Mouse (Mus musculus): ENCODE data around the gene Ncdn. TPM values are rescaled to one million over a fixed set of nuclear protein-coding genes. Genes with fewer than 3 reads are reported as not detected.
A peak's percentile ranks its signal among the peaks of the same experiment; 100 is the strongest.

The Ncdn gene
- polyA plus RNA-seq, 1 experiment from 2014 or later: 34.6 TPM

- 2% methylated on average over 32 of the region's 32 CpGs for WGBS
- Histone ChIP-seq H3K9ac (0 out of 2 replicates have a peak within 1 kb of the TSS, but pooled peaks have one; percentile 25), H3K36me3 (no peaks in the 10 kb centered on the region), H3K27ac (no peak within 1 kb of the TSS), H3K9me3 (no peaks in the 10 kb centered on the region), H3K4me3 (peak within 1 kb of the TSS; percentile 38), H3K27me3 (peaks cover 90% of the 10 kb centered on the region), H3K4me1 (peaks cover 24% of the 10 kb centered on the region), H3K4me2 (replicated peaks) (peak within 1 kb of the TSS; percentile 56)
- ATAC-seq (ENCODE audit: low FRiP score, low read depth): 0 out of 2 replicates have a peak, but pooled peaks have one; percentile 7
These were observed 17.2 kb downstream of the Ncdn start, which contains the start of gene Tfap2e for GRCm38 (mm10) chr4:126736001-126736414. Tfap2e (minus strand) TSS chr4:126736240.

GRCm38 (mm10) chr4:126735382-126736000 lies 17.7 kb downstream of the Ncdn start:
- peaks cover 95% of the 10 kb centered on the region for H3K27me3 ChIP-seq
- H3K4me1 ChIP-seq: peaks cover 24% of the 10 kb centered on the region
- H3K9ac ChIP-seq: 0 out of 2 replicates have a peak overlapping the region, but pooled peaks have one; percentile 25
- peak overlapping the region; percentile 38 for H3K4me3 ChIP-seq
- 2% methylated on average over 56 of the region's 62 CpGs for WGBS
- peak overlapping the region; percentile 56 for H3K4me2 ChIP-seq (replicated peaks)
- H3K9me3 ChIP-seq: no peaks in the 10 kb centered on the region
- ATAC-seq (ENCODE audit: low FRiP score, low read depth): no peak
- H3K27ac ChIP-seq: no peak overlapping the region
- no peaks in the 10 kb centered on the region for H3K36me3 ChIP-seq

GRCm38 (mm10) chr4:126734700-126735381 lies 18.4 kb downstream of the Ncdn start:
- peaks cover 24% of the 10 kb centered on the region for H3K4me1 ChIP-seq
- peaks cover 99% of the 10 kb centered on the region for H3K27me3 ChIP-seq
- H3K9me3 ChIP-seq: no peaks in the 10 kb centered on the region
- H3K36me3 ChIP-seq: no peaks in the 10 kb centered on the region
- no peak for ATAC-seq (ENCODE audit: low FRiP score, low read depth)
- no peak overlapping the region for H3K27ac ChIP-seq
- peak overlapping the region; percentile 38 for H3K4me3 ChIP-seq
- no peak overlapping the region for H3K9ac ChIP-seq
- peak overlapping the region; percentile 56 for H3K4me2 ChIP-seq (replicated peaks)
- 3% methylated on average over 51 of the region's 51 CpGs for WGBS

- Histone ChIP-seq H3K9me3 (no peaks in the 10 kb centered on the region), H3K4me2 (replicated peaks) (peak overlapping the region; percentile 19; the same call in 1 of the 2 replicates), H3K4me3 (peak overlapping the region; percentile 38), H3K4me1 (peaks cover 24% of the 10 kb centered on the region), H3K36me3 (no peaks in the 10 kb centered on the region), H3K9ac (no peak overlapping the region), H3K27ac (no peak overlapping the region), H3K27me3 (peaks cover 100% of the 10 kb centered on the region)
- no peak for ATAC-seq (ENCODE audit: low FRiP score, low read depth)
- 2% methylated on average over 16 of the region's 16 CpGs for WGBS
These were observed 19.1 kb downstream of the Ncdn start for GRCm38 (mm10) chr4:126734001-126734603.

- Histone ChIP-seq H3K9me3 (no peaks in the 10 kb centered on the region), H3K36me3 (no peaks in the 10 kb centered on the region), H3K4me2 (replicated peaks) (peak overlapping the region; percentile 46), H3K9ac (no peak overlapping the region), H3K27ac (no peak overlapping the region), H3K27me3 (peaks cover 93% of the 10 kb centered on the region), H3K4me3 (peak overlapping the region; percentile 13), H3K4me1 (peaks cover 24% of the 10 kb centered on the region)
- 5% methylated on average over 26 of the region's 26 CpGs for WGBS
- ATAC-seq (ENCODE audit: low FRiP score, low read depth): no peak
These were observed 20.5 kb downstream of the Ncdn start for GRCm38 (mm10) chr4:126732531-126733380.

GRCm38 (mm10) chr4:126732111-126732510 lies 21.1 kb downstream of the Ncdn start:
- peaks cover 24% of the 10 kb centered on the region for H3K4me1 ChIP-seq
- no peak overlapping the region for H3K9ac ChIP-seq
- no peaks in the 10 kb centered on the region for H3K9me3 ChIP-seq
- no peaks in the 10 kb centered on the region for H3K36me3 ChIP-seq
- peak overlapping the region; percentile 46 for H3K4me2 ChIP-seq (replicated peaks)
- peaks cover 87% of the 10 kb centered on the region for H3K27me3 ChIP-seq
- no peak for ATAC-seq (ENCODE audit: low FRiP score, low read depth)
- 5% methylated on average over 18 of the region's 18 CpGs for WGBS
- H3K4me3 ChIP-seq: peak overlapping the region; percentile 13
- H3K27ac ChIP-seq: no peak overlapping the region

- ATAC-seq (ENCODE audit: low FRiP score, low read depth): no peak
- H3K36me3 ChIP-seq: peaks cover 79% of the 10 kb centered on the region
These were observed 45.8 kb downstream of the Ncdn start for GRCm38 (mm10) chr4:126707439-126707826.

GRCm38 (mm10) chr4:126706630-126707438 lies 46.4 kb downstream of the Ncdn start:
- peak; percentile 66 for ATAC-seq (ENCODE audit: low FRiP score, low read depth)
- no peaks in the 10 kb centered on the region for H3K4me1 ChIP-seq
- no peak overlapping the region for H3K27ac ChIP-seq
- H3K9me3 ChIP-seq: no peaks in the 10 kb centered on the region
- WGBS: 56% methylated on average over 12 of the region's 12 CpGs
- H3K27me3 ChIP-seq: no peaks in the 10 kb centered on the region
- peaks cover 79% of the 10 kb centered on the region for H3K36me3 ChIP-seq
- no peak overlapping the region for H3K4me2 ChIP-seq (replicated peaks)
- no peak overlapping the region for H3K4me3 ChIP-seq
- H3K9ac ChIP-seq: no peak overlapping the region

More at GRCm38 (mm10) chr4:126707439-126707826, 45.8 kb downstream of the Ncdn start:
- no peak overlapping the region for H3K27ac ChIP-seq
- no peaks in the 10 kb centered on the region for H3K4me1 ChIP-seq
- H3K4me3 ChIP-seq: no peak overlapping the region
- 78% methylated on average over 5 of the region's 5 CpGs for WGBS
- H3K4me2 ChIP-seq (replicated peaks): no peak overlapping the region
- H3K9ac ChIP-seq: no peak overlapping the region
- no peaks in the 10 kb centered on the region for H3K27me3 ChIP-seq
- H3K9me3 ChIP-seq: no peaks in the 10 kb centered on the region

- H3K4me3 ChIP-seq: no peak overlapping the region
- H3K9ac ChIP-seq: no peak overlapping the region
- 82% methylated on average over 4 of the region's 4 CpGs for WGBS
- H3K4me1 ChIP-seq: no peaks in the 10 kb centered on the region
- H3K27me3 ChIP-seq: no peaks in the 10 kb centered on the region
- H3K9me3 ChIP-seq: no peaks in the 10 kb centered on the region
- peaks cover 50% of the 10 kb centered on the region for H3K36me3 ChIP-seq
- H3K4me2 ChIP-seq (replicated peaks): no peak overlapping the region
- ATAC-seq (ENCODE audit: low FRiP score, low read depth): no peak
- no peak overlapping the region for H3K27ac ChIP-seq
These were observed 56.3 kb downstream of the Ncdn start for GRCm38 (mm10) chr4:126696908-126697307.
